Mouse (Mus musculus) naive thymus-derived CD4-positive, alpha-beta T cell, adult 2 months (primary cell): ENCODE results near the gene Asphd2.
"Not testable (repeated sequence)": the region's sequence is repeated elsewhere in the genome, so short reads cannot be mapped to it uniquely, and the experiment has no call there.

Experiments
- DNase-seq: peaks from one replicate; pipeline ENCODE4 v3.0.0-alpha.2; 2011; ENCODE audit warnings: low read depth

Gene Asphd2

GRCm38 (mm10) chr5:112394779-112395443 lies at the start of gene Asphd2:
Gene Asphd2, minus strand, starts transcription at chr5:112394866.
- no peak for DNase-seq

GRCm38 (mm10) chr5:112438535-112438934 lies 43.9 kb upstream of the Asphd2 start:
- no peak for DNase-seq

- DNase-seq: peak; percentile 83
Observed at GRCm38 (mm10) chr5:112433004-112433403, 38.3 kb upstream of the Asphd2 start.

- DNase-seq: no peak
Observed at GRCm38 (mm10) chr5:112432033-112432432, 37.4 kb upstream of the Asphd2 start.

- peak; percentile 64 for DNase-seq
Observed at GRCm38 (mm10) chr5:112431120-112431775, 36.6 kb upstream of the Asphd2 start.

- peak; percentile 63 for DNase-seq
Observed at GRCm38 (mm10) chr5:112428944-112429343, 34.3 kb upstream of the Asphd2 start.

GRCm38 (mm10) chr5:112427283-112427682 lies 32.6 kb upstream of the Asphd2 start:
- peak; percentile 72 for DNase-seq

- no peak for DNase-seq
Observed at GRCm38 (mm10) chr5:112426635-112427034, 32.0 kb upstream of the Asphd2 start.

GRCm38 (mm10) chr5:112419535-112419934 lies 24.9 kb upstream of the Asphd2 start:
- no peak for DNase-seq

- DNase-seq: no peak
Observed at GRCm38 (mm10) chr5:112418023-112418422, 23.4 kb upstream of the Asphd2 start.

- no peak for DNase-seq
Observed at GRCm38 (mm10) chr5:112416673-112417072, 22.0 kb upstream of the Asphd2 start.

GRCm38 (mm10) chr5:112412781-112413180 lies 18.1 kb upstream of the Asphd2 start:
- DNase-seq: not testable (repeated sequence)

GRCm38 (mm10) chr5:112411514-112412335 lies 17.1 kb upstream of the Asphd2 start:
- no peak for DNase-seq

GRCm38 (mm10) chr5:112411072-112411471 lies 16.4 kb upstream of the Asphd2 start:
- DNase-seq: no peak

- no peak for DNase-seq
Observed at GRCm38 (mm10) chr5:112409274-112409673, 14.6 kb upstream of the Asphd2 start.

- DNase-seq: no peak
Observed at GRCm38 (mm10) chr5:112406017-112406416, 11.4 kb upstream of the Asphd2 start.

GRCm38 (mm10) chr5:112402437-112402836 lies 7.8 kb upstream of the Asphd2 start:
- DNase-seq: no peak

GRCm38 (mm10) chr5:112399284-112399683 lies 4.6 kb upstream of the Asphd2 start:
- no peak for DNase-seq

GRCm38 (mm10) chr5:112396066-112396465 lies 1.4 kb upstream of the Asphd2 start:
- DNase-seq: no peak

- DNase-seq: no peak
Observed at GRCm38 (mm10) chr5:112394415-112394763, 277 bp downstream of the Asphd2 start.

GRCm38 (mm10) chr5:112393741-112394414 lies 788 bp downstream of the Asphd2 start:
- DNase-seq: no peak

- DNase-seq: peak; percentile 22
Observed at GRCm38 (mm10) chr5:112391676-112392323, 2.9 kb downstream of the Asphd2 start.
